Mouse (Mus musculus): ENCODE data around the gene Tmub2.

Gene Tmub2

GRCm38 (mm10) chr11:102284501-102285094, at the start of gene Tmub2:
Gene Tmub2, plus strand, starts transcription at chr11:102284931.
- DNase-seq (ENCODE audit: low read depth, low spot score): peak; percentile 99

GRCm38 (mm10) chr11:102236022-102236421, 48.7 kb upstream of the Tmub2 start:
- no peak for DNase-seq (ENCODE audit: low read depth, low spot score)

GRCm38 (mm10) chr11:102240636-102241035, 44.1 kb upstream of the Tmub2 start:
- DNase-seq (ENCODE audit: low read depth, low spot score): no peak

GRCm38 (mm10) chr11:102241246-102241645, 43.5 kb upstream of the Tmub2 start:
- DNase-seq (ENCODE audit: low read depth, low spot score): no peak

GRCm38 (mm10) chr11:102241874-102242273, 42.9 kb upstream of the Tmub2 start:
- peak; percentile 76 for DNase-seq (ENCODE audit: low read depth, low spot score)

- DNase-seq (ENCODE audit: low read depth, low spot score): peak; percentile 70
These were observed 39.7 kb upstream of the Tmub2 start for GRCm38 (mm10) chr11:102244926-102245449.

GRCm38 (mm10) chr11:102245581-102246272, 39.0 kb upstream of the Tmub2 start:
- no peak for DNase-seq (ENCODE audit: low read depth, low spot score)

- no peak for DNase-seq (ENCODE audit: low read depth, low spot score)
These were observed 38.5 kb upstream of the Tmub2 start for GRCm38 (mm10) chr11:102246273-102246635.

GRCm38 (mm10) chr11:102246871-102247270, 37.9 kb upstream of the Tmub2 start:
- DNase-seq (ENCODE audit: low read depth, low spot score): peak; percentile 46

GRCm38 (mm10) chr11:102248630-102249230, 36.0 kb upstream of the Tmub2 start, which contains the start of gene BC030867:
Gene BC030867, plus strand, starts transcription at chr11:102248882.
- peak; percentile 98 for DNase-seq (ENCODE audit: low read depth, low spot score)

- peak; percentile 76 for DNase-seq (ENCODE audit: low read depth, low spot score)
These were observed 35.2 kb upstream of the Tmub2 start for GRCm38 (mm10) chr11:102249351-102250090.

GRCm38 (mm10) chr11:102257514-102257913, 27.2 kb upstream of the Tmub2 start:
- DNase-seq (ENCODE audit: low read depth, low spot score): peak; percentile 62

- no peak for DNase-seq (ENCODE audit: low read depth, low spot score)
These were observed 26.6 kb upstream of the Tmub2 start for GRCm38 (mm10) chr11:102258095-102258494.

GRCm38 (mm10) chr11:102258521-102258920, 26.2 kb upstream of the Tmub2 start:
- DNase-seq (ENCODE audit: low read depth, low spot score): peak; percentile 80

GRCm38 (mm10) chr11:102263211-102263610, 21.5 kb upstream of the Tmub2 start:
- DNase-seq (ENCODE audit: low read depth, low spot score): no peak

GRCm38 (mm10) chr11:102265816-102266215, 18.9 kb upstream of the Tmub2 start:
- peak; percentile 36 for DNase-seq (ENCODE audit: low read depth, low spot score)

GRCm38 (mm10) chr11:102266631-102267355, 17.9 kb upstream of the Tmub2 start:
- no peak for DNase-seq (ENCODE audit: low read depth, low spot score)

GRCm38 (mm10) chr11:102267480-102267879, 17.3 kb upstream of the Tmub2 start:
- peak; percentile 97 for DNase-seq (ENCODE audit: low read depth, low spot score)

- DNase-seq (ENCODE audit: low read depth, low spot score): no peak
These were observed 16.0 kb upstream of the Tmub2 start, which contains the start of gene Asb16 for GRCm38 (mm10) chr11:102268520-102269244. Gene Asb16, plus strand, starts transcription at chr11:102268743.

GRCm38 (mm10) chr11:102276411-102276915, 8.3 kb upstream of the Tmub2 start:
- peak; percentile 80 for DNase-seq (ENCODE audit: low read depth, low spot score)
